Mouse (Mus musculus) left cerebral cortex, postnatal 10 days (tissue): ENCODE measurements around the gene Ect2. TPM values are rescaled to one million over a fixed set of nuclear protein-coding genes. Genes with fewer than 3 reads are reported as not detected.

Experiments
- DNase-seq, 2 experiments: peaks; one replicate each; pipeline ENCODE4 v3.0.0; 2021 to 2022; ENCODE audit warnings: low spot score in 2 of 2, mixed read lengths in 1 of 2; ENCODE audit errors: extremely low spot score in 1 of 2
- intact Hi-C: fragments of 180-260 bp; cut with DNase I; formaldehyde crosslinking; loops from one replicate; pipeline ENCODE4 v1.15.1; 2025
- total RNA-seq, 2 experiments: library from RNA; stranded (reverse); gene quantifications; 2 replicates each; pipeline ENCODE4 v1.2.3; 2021

The Ect2 gene
- total RNA-seq, result 1 to 10 TPM; 2.4 to 2.7 TPM

DNA sequence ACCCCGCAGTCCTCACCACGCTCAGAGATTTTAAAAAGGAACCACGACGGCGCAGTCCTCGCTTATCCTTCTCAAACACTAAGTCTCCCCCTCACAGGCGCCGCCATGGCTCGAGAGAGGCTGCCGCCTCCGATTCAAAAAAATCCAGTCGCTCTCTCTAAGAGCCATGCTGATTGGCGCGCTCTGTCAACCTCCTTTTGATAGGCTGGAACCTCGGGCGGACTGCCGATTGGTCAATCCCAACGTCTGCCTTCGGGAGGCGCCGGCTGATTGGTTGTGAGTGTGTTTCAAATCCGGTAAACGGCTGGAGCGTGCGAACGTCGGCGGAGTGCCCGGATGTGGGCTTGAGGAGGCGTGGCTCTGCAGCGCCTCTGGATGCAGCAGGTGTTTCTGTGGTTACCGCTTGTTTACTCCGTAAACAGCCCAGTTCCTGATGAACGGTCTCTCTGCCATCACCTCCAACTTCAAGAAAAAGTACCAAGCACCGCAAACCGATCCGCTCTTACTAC lies at the start of gene Ect2:
Gene Ect2, minus strand, starts transcription at position 178 of the 509 bp plus-strand sequence.
- intact Hi-C loops, result no loop called here
- DNase-seq, result peak; percentile 99 to 100

DNA sequence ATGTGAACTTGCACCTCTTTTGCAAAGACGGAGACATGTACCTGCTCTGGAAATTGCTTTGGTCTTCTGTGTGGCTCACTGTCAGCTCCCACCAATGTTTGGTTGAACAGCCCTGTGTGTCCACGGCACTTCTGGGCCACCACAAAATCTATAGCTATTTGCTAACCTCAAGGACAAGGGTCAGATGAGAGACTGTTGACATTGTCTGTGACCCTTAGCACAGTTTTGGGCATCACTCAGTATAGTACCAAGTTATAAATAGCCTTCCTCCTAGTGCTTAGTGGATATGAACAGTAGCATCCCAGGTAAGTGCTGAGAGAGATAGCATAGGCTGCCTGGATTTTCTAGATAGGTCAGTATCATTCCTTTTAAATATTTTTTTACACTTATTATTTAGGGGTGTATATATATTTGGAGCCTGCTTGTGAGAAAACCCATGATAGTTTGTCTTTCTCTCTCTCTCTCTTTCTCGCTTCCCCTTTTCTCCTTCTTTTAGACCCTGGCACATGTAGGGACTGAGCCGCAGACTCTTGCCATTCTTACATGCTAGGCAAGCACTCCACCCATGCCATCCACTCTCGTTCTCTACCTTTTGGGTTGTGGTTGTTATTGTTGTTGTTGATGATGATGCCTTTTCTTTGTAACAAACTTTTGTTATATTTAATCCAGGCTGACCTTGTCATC lies 48.2 kb upstream of the Ect2 start:
- DNase-seq, result no peak
- intact Hi-C loops, result no loop called here

DNA sequence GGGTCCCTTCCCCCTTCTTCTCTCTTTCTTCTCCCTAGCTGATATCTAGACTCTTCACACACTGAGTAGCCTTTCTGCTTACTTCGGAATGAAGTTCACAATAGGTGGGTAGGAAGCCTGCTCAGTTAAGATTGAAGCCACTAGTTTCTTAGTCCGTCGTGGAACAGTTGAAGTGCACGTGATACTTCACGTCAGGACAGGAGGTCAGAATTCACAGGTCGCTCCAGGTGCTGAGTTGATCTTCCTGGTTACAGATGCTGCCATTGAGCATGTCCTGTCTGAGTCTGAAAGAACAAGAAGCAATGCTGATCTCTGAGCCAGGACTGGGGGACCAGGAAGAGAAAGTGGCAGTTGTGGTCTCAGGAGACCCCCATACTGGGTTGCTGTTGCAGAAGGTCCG lies 45.4 kb upstream of the Ect2 start:
- intact Hi-C loops, result no loop called here
- DNase-seq, result no peak

DNA sequence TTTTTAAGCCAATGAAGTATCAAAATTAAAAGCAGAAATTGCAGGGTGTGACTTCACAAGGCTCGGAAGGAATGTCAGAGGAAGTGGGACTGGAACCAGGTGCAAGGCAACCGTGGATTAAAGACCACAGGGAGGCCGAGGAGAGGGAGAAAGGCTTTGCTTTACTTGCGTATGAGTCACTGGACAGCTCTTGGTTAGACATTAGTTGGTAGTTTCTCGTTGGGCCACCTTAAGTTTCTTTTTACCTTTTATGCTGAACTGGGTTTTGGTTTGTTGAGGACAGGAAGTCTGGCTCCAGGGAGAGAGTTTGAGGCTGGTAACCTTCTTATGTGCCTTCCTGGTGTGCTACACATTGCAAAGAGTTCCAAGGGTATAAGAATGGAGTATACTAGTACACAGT lies 44.1 kb upstream of the Ect2 start:
- intact Hi-C loops, result no loop called here
- no peak for DNase-seq

DNA sequence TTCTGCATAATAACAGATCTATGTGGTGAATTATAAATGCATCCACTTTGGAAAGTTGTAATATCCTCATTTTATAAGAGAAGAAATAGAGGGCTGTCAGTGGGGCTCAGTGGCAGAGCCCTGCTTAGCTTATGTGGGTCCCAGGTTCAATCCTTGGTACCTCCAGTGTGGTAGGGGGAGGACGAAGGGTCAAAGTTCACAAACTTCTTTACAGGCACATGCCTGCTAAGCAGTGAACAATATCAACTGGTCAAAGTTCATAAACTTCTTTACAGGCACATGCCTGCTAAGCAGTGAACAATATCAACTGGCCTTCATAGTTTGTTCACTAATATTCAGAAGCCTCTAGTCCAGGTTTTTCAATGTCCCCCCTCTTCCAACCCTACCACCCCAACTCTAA lies 42.9 kb upstream of the Ect2 start:
- intact Hi-C loops, result no loop called here
- no peak for DNase-seq

DNA sequence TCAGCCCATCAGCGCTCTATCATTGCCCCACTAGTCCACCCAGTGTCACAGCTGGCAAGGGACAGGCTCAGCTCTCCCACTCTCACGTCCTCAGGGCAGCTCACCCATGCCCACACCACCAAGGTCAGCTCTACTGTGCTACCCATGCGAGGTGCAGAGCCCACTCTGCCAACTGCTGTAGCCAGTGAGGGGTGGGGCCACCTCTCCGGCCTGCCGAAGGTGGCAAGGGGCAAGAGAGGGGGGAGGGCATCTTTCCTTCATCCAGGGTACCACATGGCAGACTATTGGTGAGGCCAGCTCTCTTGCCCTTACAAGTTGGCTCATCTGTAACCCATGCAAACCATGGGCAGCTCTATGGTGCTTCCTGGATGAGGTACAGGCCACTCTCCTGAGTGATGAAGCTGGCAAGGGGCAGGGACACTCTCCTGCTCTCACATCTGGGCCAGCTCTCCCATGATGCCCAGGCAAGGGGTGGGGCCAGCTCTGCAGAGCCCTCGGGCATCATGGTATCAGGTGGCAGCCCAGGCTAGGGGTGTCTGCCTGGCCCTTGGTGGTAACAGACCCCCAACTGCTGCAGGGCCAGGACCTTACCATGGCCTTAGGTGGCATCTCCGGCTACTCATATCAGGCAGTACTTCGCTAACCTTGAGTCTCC lies 42.0 kb upstream of the Ect2 start:
- intact Hi-C loops, result no loop called here
- no peak for DNase-seq

DNA sequence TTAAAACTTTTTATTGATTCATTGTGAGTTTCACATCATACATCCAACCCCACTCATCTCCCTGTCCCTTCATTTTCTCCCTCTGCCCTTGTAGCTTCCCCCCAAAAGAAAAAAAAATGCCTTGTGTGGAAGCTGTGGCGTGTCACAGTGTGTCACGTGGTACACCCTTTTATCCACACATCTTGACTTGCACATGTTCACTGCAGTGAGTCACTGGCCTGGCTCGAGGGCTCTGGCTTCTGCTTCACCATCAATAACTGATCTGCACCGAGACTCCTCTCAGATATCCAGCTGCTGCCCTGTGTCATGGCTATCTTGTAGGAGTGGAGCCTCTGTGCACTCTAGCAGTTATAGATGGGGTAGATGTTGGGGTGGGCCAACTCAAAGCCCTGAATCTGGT lies 41.5 kb upstream of the Ect2 start:
- intact Hi-C loops, result no loop called here
- no peak for DNase-seq

DNA sequence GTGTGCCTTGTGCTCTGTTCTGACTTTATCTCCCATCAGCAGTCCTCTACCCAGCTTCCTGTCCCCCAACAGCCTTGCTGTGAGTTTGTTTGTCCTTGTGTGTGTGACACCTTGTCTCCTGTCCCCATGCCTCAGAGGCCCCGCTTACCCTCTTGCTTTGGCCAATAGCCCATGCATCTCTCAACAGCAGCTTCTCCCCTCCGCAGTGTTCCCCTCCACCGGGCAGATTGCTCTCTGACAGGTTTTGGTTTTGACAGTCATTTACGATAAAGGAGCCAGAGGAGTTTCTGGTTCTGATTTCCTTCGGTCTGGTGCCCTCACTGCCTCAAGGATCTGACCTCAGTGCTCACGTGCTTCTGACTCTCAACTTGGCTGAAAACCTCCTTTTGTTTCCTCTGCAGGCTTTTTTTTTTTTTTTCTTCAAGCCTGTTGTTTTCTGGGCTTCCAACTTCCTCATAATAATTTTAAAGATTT lies 40.2 kb upstream of the Ect2 start:
- DNase-seq, result no peak
- intact Hi-C loops, result no loop called here

DNA sequence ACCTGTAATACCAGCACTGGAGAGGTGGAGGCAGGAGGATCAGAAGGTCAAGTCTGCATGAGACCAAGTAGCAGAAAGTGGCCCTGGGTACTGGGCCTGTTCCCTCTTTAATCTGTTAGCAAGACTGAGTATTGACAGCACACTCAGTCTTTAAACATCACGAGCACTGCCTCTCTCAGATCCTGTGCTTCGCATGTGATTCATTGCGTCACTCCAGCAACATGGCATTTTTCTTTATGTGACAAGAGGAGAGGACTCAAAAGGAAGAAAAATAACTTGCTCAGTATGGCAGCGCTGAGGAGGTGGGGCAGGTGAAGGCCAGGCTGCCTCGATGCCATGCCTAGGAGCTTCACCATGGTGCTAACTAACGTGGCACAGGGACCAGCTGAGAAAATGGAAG lies 38.2 kb upstream of the Ect2 start:
- no peak for DNase-seq
- intact Hi-C loops, result no loop called here

DNA sequence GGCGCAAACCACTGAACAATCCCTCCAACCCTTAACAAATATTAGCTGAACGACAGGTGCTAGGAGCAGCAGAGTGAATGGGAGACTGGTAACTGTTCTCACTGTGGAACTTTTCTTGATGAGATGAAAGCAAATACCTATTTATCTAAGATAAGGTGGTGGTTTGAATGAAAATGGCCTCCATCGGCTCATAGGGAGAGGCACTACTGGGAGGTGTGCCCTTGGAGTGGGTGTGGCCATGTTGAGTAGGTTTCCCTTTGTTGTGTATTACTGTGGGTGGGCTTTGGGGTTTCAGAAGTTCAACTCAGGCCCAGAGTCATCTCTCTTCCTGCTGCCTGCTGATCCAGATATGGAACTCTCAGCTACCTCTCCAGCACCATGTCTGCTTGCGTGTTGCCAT lies 37.2 kb upstream of the Ect2 start:
- intact Hi-C loops, result no loop called here
- DNase-seq, result no peak

DNA sequence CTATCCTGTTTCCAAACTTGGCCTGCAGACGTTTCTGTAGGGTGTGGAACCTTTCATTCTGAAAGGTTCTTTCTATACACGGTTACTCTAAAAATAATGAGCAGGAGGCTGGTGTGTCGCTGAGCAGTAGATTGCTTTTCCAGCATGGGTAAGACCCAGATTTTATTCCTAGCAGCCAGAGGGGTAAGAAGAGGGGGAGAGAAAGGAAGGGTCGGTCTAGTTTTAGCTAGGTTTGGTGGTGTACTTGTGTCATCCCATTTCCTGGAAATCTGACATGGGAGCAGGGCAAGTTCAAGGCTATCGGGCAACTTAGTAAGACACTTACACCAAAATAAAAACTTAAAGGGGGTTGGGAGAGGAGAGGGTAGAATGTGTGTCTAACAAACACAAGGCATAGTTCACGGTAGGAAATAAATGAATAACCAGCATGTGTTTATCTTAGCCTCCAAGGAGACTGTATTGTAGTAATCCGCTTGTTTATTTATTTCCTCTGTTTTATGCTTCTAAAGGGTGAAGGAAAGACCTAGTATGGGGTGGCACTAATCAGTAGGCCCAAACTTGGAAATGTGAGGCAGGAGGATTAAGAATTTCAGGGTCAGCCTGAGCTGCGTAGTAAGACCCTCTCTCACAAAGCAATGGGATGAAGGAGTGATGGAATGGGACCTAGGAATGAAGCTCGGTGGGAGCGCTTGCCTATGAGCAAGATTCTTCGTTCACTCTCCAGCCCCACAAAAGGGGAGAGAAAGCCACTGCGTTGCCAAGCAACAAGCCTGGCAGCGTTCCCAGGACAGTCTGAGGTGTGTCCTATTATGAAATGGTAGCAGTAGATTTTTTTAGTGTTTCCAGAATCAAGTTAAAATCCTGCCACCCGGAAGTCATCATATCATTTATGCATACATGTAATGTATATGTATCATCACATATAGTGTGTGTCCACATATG lies 35.9 kb upstream of the Ect2 start:
- peak; percentile 76 to 92 for DNase-seq
- intact Hi-C loops, result no loop called here

DNA sequence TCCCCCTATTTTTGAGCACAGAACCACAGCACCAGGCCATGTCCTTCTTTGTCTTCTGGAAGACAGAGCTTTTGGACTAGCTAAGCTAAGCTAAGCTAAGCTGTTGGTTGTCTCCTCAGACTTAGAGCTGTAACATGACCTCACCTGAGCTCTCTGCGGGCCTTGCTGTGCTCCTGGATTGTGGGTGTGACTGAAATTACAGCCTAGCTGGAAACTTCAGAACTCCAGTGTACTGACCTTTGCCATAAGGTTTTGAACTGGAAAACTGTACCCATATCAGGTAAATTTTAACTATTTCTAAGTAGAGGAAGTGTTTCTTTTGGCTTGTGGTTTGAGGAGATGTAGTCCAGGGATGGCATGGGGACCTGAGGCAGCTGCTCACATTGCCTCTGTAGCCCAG lies 34.7 kb upstream of the Ect2 start:
- intact Hi-C loops, result no loop called here

DNA sequence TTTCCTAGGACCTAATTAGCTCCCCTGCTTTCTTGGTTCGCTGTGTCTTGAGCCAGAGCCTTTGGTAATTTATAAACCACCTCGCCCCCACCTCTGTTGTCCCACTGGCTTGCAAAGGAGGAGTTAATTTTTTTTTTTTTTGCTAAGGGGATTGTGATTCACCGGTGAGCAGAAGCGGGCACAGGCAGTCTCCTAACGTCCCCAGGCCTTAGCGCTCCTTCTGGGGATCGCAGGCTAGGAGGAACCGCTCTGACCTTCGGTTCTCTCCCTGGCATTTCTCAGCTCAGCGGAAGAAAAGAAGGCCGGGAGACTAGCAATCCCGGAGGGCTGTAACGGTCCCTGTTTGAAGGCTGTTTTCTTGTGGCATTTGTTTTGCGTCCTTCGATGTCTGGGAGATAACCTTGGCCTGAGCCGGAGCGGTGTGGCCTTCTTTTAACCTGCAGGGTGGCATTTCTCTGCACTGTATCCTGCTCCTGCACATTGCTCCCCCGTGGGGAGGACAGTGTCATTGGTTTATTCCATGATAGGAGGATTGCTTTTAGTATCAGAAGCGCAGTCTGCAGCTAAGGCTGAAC lies 30.0 kb upstream of the Ect2 start:
- intact Hi-C loops, result loop anchor here (2.0 kb wide), 1 partner anchor 53 kb away; no protein-coding TSS in a partner anchor
- peak; percentile 21 to 29 for DNase-seq

More for the DNA sequence above, 34.7 kb upstream of the Ect2 start:
- no peak for DNase-seq

DNA sequence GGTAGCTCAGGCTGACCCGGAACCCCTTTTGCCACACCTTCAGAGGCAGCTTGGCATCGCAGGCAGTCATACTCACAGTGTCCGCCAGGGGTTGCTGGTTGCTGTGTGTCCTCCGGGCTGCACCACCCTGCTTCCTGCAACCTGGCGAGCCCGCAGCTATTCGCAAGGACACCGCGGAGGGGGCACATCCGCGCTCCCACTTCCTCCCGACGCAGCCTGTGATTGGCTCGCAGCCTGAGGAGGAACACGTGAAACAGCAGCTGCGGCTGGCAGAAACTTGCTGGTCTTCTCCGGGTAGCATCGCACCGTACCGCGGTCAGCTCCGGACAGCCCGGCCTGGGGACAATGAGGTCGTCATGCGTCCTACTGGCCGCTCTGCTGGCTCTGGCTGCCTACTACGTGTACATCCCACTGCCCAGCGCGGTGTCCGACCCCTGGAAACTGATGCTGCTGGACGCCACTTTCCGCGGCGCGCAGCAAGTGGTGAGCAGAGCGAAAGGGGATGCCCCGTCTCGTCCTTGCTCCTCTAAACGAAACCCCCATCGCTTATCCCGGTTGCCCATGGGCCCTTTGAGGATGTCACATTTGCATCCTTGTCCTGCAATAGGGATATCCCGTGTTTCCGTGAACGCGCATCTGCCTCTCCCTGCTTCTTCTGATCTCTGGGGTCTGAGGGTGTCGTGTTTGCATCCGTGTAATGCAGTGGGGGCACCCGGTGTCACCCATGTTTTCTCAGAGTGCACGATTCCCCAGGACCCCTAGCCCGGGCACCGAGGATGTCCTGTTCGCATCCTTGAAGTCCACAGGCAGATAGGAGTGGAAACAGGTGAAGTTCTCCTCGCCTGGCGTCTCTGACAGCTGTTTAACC lies 29.3 kb upstream of the Ect2 start, which contains the start of gene Nceh1:
Gene Nceh1, plus strand, starts transcription at position 233 of the 868 bp plus-strand sequence.
- intact Hi-C loops, result loop anchor here (2.0 kb wide), 1 partner anchor 54 kb away; no protein-coding TSS in a partner anchor
- DNase-seq, result peak; percentile 94 to 97

DNA sequence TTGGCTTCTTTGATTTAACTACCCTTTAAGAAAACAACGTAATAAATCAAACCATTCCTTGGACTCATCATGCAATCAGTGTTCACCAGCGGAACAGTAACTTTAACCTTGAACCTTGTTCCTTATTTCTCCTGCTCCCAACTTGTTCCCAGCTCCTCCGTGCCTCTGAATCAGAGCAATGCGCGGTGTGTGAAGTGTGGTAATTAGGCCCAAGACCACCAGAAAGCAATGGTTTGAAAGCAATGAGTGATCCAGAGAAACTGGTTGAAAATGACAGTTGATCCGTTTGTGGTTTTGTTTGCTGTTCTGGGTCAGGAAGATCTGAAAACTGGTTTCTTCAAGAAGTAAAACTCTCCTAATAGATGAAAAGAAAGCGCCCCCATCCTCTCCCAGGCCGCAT lies 26.0 kb upstream of the Ect2 start:
- no peak for DNase-seq
- intact Hi-C loops, result no loop called here

DNA sequence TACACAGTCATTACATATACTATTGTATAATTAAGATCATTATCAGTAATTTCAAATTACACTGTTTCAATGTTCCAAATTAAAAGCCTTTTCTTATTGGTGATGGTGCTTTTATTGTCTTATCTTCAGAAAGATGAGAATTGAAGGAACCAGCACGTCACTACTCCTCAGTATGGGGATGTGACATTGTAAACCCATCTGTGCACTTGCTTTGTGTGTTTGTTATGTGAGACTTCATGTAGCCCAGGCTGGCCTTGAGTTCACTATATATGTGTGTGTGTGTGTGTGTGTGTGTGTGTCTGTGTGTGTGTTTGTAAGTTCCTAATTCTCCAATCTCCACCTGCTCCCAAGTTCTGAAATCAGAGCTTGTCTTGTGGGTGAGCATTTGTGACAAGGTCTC lies 16.6 kb upstream of the Ect2 start:
- intact Hi-C loops, result no loop called here
- no peak for DNase-seq

DNA sequence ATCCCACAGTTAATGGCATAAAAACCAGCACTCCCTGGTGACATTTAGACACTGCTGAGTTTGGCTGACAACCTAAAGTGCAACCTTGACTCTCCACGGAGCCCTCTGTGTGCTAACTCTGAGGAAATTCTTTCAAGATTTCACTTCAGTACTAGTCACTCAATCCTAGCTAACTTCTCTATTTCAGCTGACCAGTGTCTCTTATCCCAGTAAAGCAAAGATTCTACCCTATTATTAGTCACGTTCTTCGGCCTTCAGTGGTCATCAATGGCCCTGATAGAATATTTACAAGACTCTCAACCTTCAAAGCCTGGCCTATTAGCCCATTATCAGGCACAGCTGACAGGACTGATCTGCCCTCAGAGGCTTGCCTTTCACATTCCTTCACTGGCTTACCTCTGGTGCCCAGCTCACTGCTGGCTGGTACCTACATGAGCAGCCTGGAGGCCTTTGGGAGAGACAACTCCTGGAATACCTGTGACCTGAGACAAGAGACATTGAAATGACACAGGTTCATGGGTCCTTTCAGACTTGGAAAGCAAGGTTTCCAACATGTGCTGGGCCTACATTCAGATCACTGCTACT lies 11.9 kb upstream of the Ect2 start:
- intact Hi-C loops, result no loop called here
- DNase-seq, result no peak

DNA sequence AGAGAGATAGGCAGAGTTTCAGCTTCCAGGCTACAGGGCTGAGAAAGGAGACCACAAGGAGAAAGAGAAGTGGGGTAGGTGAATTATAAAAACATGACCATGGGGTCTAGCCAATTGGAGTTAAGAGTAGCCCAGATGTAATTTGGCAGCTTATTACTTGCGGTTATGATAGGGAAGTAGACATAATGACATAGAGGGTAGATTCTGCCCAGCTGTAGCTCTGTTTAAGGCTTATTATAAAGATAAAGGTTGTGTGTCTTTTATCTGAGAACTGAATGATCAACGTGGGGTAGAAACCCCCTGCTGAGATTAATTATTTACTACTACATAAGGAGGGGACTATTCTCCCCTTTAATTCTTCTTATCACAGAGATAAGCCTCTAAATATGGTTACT lies 8.7 kb upstream of the Ect2 start:
- DNase-seq, result no peak
- intact Hi-C loops, result no loop called here
